Mouse (Mus musculus) CD4-positive, CD25-positive, alpha-beta regulatory T cell, adult 9 weeks (primary cell): Measurements from ENCODE around the gene Gm906. TPM values are rescaled to one million over a fixed set of nuclear protein-coding genes. Genes with fewer than 3 reads are reported as not detected.

ENCODE experiments used
- polyA plus RNA-seq: library from polyadenylated mRNA; unstranded; fragments of 100-300 nt; shearing (Covaris generic); gene quantifications from one replicate; pipeline ENCODE4 v1.2.1, GENCODE M21; 2017

Gene Gm906
- not detected for polyA plus RNA-seq

GRCm38 (mm10) chr13:50250208-50250607 lies at the start of gene Gm906:
TSS of gene Gm906 (minus strand) at chr13:50250308.

Other genes starting within 250 kb of the Gm906 start
- gene Fbxw17, start 167.6 kb upstream of the Gm906 start, polyA plus RNA-seq: 44.2 TPM
- gene Gm47429, start 193.6 kb upstream of the Gm906 start, polyA plus RNA-seq: not detected
- gene Nutm2, start 217.0 kb upstream of the Gm906 start, polyA plus RNA-seq: not detected